Mouse (Mus musculus): ENCODE measurements at regions not wholly inside any gene's neighbourhood (a gene's known extent, or its start where the extent isn't known, plus 50 kb on each side); places are given as distances from the start of the nearest gene placed in this dataset.

- Histone ChIP-seq H3K27ac (replicated peaks in 1 of 2; ENCODE audit: control insufficient read depth in 1 of 2, insufficient read depth in 1 of 2, low read depth in 2 of 2, low read length in 2 of 2) (no peak overlapping the region), H3K4me3 (ENCODE audit: control insufficient read depth in 1 of 2, insufficient read depth in 1 of 2, low read depth in 1 of 2, low read length in 2 of 2) (no peak overlapping the region), H3K4me2 (ENCODE audit: low read length) (no peak overlapping the region), H3K27me3 (ENCODE audit: control insufficient read depth, insufficient read depth, low read length) (no peaks in the 10 kb centered on the region), H3K4me1 (ENCODE audit: control insufficient read depth in 2 of 2, insufficient read depth in 2 of 2, low read length in 2 of 2) (no peaks in the 10 kb centered on the region), H3K9me3 (ENCODE audit: control insufficient read depth, low read length) (no peaks in the 10 kb centered on the region), H3K9ac (ENCODE audit: low read length) (no peak overlapping the region), H3K36me3 (ENCODE audit: control insufficient read depth, insufficient read depth, low read length) (no peaks in the 10 kb centered on the region)
- 87% methylated on average over 2 of the region's 2 CpGs for WGBS
- ATAC-seq (ENCODE audit: insufficient number of reproducible peaks, insufficient read depth, low FRiP score, low read depth): no peak
Measured at GRCm38 (mm10) chr2:74463407-74463806, 115.8 kb downstream of the Lnpk start.

DNA sequence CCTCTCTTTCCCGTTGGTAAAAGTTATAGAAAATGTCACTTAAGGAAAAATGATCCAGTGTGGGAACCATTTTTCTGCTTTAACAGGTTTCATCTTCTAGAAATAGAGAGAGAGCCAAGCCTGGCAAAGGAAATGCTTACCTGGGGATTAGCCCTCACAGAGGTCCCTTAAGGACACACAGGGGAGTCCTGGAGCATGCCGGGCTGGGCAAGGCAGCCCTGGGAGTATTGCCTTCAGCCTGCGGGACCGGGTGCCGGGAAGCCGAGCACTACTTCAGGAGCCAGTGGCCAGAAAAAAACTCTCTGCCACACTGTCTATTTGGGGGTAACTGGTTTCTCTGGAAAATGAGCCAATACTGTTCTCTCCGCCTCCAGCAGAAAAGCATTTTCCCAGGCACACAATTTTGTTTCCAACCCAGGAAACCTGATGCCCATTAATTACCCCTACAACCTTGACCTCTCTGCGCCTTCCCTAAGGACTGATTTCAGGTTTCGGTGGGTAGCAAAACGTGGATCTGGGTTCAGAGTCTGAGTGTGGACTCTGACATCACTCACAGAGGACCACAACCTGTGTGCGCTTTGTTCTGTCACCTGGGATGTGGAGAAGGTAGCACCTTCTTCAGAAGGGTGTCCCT lies 117.9 kb downstream of the Lnpk start:
- no peak for ATAC-seq (ENCODE audit: insufficient number of reproducible peaks, insufficient read depth, low FRiP score, low read depth)
- no peaks in the 10 kb centered on the region for H3K27me3 ChIP-seq (ENCODE audit: control insufficient read depth, insufficient read depth, low read length)
- H3K9ac ChIP-seq (ENCODE audit: low read length): no peak overlapping the region
- no peak overlapping the region for H3K4me2 ChIP-seq (ENCODE audit: low read length)
- H3K4me3 ChIP-seq (ENCODE audit: control insufficient read depth in 1 of 2, insufficient read depth in 1 of 2, low read depth in 1 of 2, low read length in 2 of 2): no peak overlapping the region
- no peaks in the 10 kb centered on the region for H3K36me3 ChIP-seq (ENCODE audit: control insufficient read depth, insufficient read depth, low read length)
- no peak overlapping the region for H3K27ac ChIP-seq (replicated peaks in 1 of 2; ENCODE audit: control insufficient read depth in 1 of 2, insufficient read depth in 1 of 2, low read depth in 2 of 2, low read length in 2 of 2)
- H3K9me3 ChIP-seq (ENCODE audit: control insufficient read depth, low read length): no peaks in the 10 kb centered on the region
- WGBS: 68% methylated on average over 11 of the region's 11 CpGs
- H3K4me1 ChIP-seq (ENCODE audit: control insufficient read depth in 2 of 2, insufficient read depth in 2 of 2, low read length in 2 of 2): no peaks in the 10 kb centered on the region

GRCm38 (mm10) chr2:74454431-74454830 lies 124.8 kb downstream of the Lnpk start:
- ATAC-seq (ENCODE audit: insufficient number of reproducible peaks, insufficient read depth, low FRiP score, low read depth): no peak
- Histone ChIP-seq H3K9ac (ENCODE audit: low read length) (no peak overlapping the region), H3K4me3 (ENCODE audit: control insufficient read depth in 1 of 2, insufficient read depth in 1 of 2, low read depth in 1 of 2, low read length in 2 of 2) (no peak overlapping the region), H3K27me3 (ENCODE audit: control insufficient read depth, insufficient read depth, low read length) (no peaks in the 10 kb centered on the region), H3K4me1 (ENCODE audit: control insufficient read depth in 2 of 2, insufficient read depth in 2 of 2, low read length in 2 of 2) (no peaks in the 10 kb centered on the region), H3K9me3 (ENCODE audit: control insufficient read depth, low read length) (no peaks in the 10 kb centered on the region), H3K4me2 (ENCODE audit: low read length) (no peak overlapping the region), H3K27ac (replicated peaks in 1 of 2; ENCODE audit: control insufficient read depth in 1 of 2, insufficient read depth in 1 of 2, low read depth in 2 of 2, low read length in 2 of 2) (no peak overlapping the region), H3K36me3 (ENCODE audit: control insufficient read depth, insufficient read depth, low read length) (no peaks in the 10 kb centered on the region)
- 71% methylated on average over 4 of the region's 4 CpGs for WGBS

DNA sequence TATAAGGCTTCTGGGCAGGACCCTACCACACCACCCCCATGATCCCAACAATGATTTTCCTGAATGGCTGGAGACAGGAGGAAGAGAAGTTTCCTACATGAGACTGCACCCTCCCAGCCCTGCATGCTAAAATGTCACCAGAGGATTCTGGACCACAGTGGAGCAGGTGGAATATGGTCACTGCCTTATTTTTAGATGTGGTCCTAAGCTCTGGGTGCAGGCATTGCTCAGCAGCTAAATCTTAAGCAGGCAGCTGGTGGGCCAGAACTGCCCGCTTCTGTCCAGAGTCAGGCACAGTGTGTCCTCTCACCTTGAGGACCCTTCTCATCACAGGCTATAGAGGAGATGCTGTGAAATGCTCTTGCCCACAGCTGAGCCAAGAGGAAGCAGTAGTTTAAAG lies 126.6 kb downstream of the Lnpk start:
- H3K4me1 ChIP-seq (ENCODE audit: control insufficient read depth in 2 of 2, insufficient read depth in 2 of 2, low read length in 2 of 2): no peaks in the 10 kb centered on the region

DNA sequence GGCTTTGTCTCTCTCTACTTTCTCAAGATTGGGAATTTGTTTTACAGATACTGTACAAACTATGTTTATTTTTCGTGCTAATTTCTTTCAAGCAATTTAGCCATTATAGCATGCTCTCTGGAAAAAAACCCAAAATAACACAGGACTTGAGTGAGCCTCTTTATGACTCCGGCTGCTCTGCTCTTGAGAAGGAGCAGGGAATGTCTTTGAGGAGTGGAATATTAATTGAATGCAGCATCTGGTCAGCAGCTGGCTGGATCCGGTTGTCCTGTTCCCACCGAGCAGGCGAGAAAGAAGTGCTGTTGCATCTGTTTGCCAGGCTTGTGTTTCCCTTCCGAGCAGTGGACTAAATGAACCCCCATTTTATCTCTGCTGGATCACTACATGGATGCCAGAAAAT lies 127.7 kb downstream of the Lnpk start:
- Histone ChIP-seq H3K27me3 (ENCODE audit: control insufficient read depth, insufficient read depth, low read length) (no peaks in the 10 kb centered on the region), H3K4me2 (ENCODE audit: low read length) (no peak overlapping the region), H3K27ac (replicated peaks in 1 of 2; ENCODE audit: control insufficient read depth in 1 of 2, insufficient read depth in 1 of 2, low read depth in 2 of 2, low read length in 2 of 2) (no peak overlapping the region), H3K36me3 (ENCODE audit: control insufficient read depth, insufficient read depth, low read length) (no peaks in the 10 kb centered on the region), H3K4me3 (ENCODE audit: control insufficient read depth in 1 of 2, insufficient read depth in 1 of 2, low read depth in 1 of 2, low read length in 2 of 2) (no peak overlapping the region), H3K9me3 (ENCODE audit: control insufficient read depth, low read length) (no peaks in the 10 kb centered on the region), H3K4me1 (ENCODE audit: control insufficient read depth in 2 of 2, insufficient read depth in 2 of 2, low read length in 2 of 2) (no peaks in the 10 kb centered on the region), H3K9ac (ENCODE audit: low read length) (no peak overlapping the region)
- 43% methylated on average over 6 of the region's 6 CpGs for WGBS
- no peak for ATAC-seq (ENCODE audit: insufficient number of reproducible peaks, insufficient read depth, low FRiP score, low read depth)

More for the DNA sequence above, 126.6 kb downstream of the Lnpk start:
- ATAC-seq (ENCODE audit: insufficient number of reproducible peaks, insufficient read depth, low FRiP score, low read depth): no peak
- Histone ChIP-seq H3K27ac (replicated peaks in 1 of 2; ENCODE audit: control insufficient read depth in 1 of 2, insufficient read depth in 1 of 2, low read depth in 2 of 2, low read length in 2 of 2) (no peak overlapping the region), H3K36me3 (ENCODE audit: control insufficient read depth, insufficient read depth, low read length) (no peaks in the 10 kb centered on the region), H3K9me3 (ENCODE audit: control insufficient read depth, low read length) (no peaks in the 10 kb centered on the region), H3K4me2 (ENCODE audit: low read length) (no peak overlapping the region), H3K4me3 (ENCODE audit: control insufficient read depth in 1 of 2, insufficient read depth in 1 of 2, low read depth in 1 of 2, low read length in 2 of 2) (no peak overlapping the region), H3K9ac (ENCODE audit: low read length) (no peak overlapping the region), H3K27me3 (ENCODE audit: control insufficient read depth, insufficient read depth, low read length) (no peaks in the 10 kb centered on the region)
- 88% methylated on average over 1 of the region's 1 CpGs for WGBS

- H3K9me3 ChIP-seq (ENCODE audit: control insufficient read depth, low read length): no peaks in the 10 kb centered on the region
- 81% methylated on average over 4 of the region's 4 CpGs for WGBS
- H3K4me2 ChIP-seq (ENCODE audit: low read length): no peak overlapping the region
- no peak for ATAC-seq (ENCODE audit: insufficient number of reproducible peaks, insufficient read depth, low FRiP score, low read depth)
- H3K36me3 ChIP-seq (ENCODE audit: control insufficient read depth, insufficient read depth, low read length): no peaks in the 10 kb centered on the region
- H3K4me1 ChIP-seq (ENCODE audit: control insufficient read depth in 2 of 2, insufficient read depth in 2 of 2, low read length in 2 of 2): no peaks in the 10 kb centered on the region
- no peak overlapping the region for H3K27ac ChIP-seq (replicated peaks in 1 of 2; ENCODE audit: control insufficient read depth in 1 of 2, insufficient read depth in 1 of 2, low read depth in 2 of 2, low read length in 2 of 2)
- no peak overlapping the region for H3K9ac ChIP-seq (ENCODE audit: low read length)
- H3K4me3 ChIP-seq (ENCODE audit: control insufficient read depth in 1 of 2, insufficient read depth in 1 of 2, low read depth in 1 of 2, low read length in 2 of 2): no peak overlapping the region
- no peaks in the 10 kb centered on the region for H3K27me3 ChIP-seq (ENCODE audit: control insufficient read depth, insufficient read depth, low read length)
Measured at GRCm38 (mm10) chr2:74451038-74451437, 128.2 kb downstream of the Lnpk start.

GRCm38 (mm10) chr2:74450064-74450765 lies 129.0 kb downstream of the Lnpk start:
- H3K4me3 ChIP-seq (ENCODE audit: control insufficient read depth in 1 of 2, insufficient read depth in 1 of 2, low read depth in 1 of 2, low read length in 2 of 2): no peak overlapping the region

More at GRCm38 (mm10) chr2:74450064-74450765, 129.0 kb downstream of the Lnpk start:
- H3K4me2 ChIP-seq (ENCODE audit: low read length): no peak overlapping the region
- no peaks in the 10 kb centered on the region for H3K4me1 ChIP-seq (ENCODE audit: control insufficient read depth in 2 of 2, insufficient read depth in 2 of 2, low read length in 2 of 2)
- ATAC-seq (ENCODE audit: insufficient number of reproducible peaks, insufficient read depth, low FRiP score, low read depth): no peak
- no peak overlapping the region for H3K9ac ChIP-seq (ENCODE audit: low read length)
- WGBS: 80% methylated on average over 11 of the region's 11 CpGs
- no peaks in the 10 kb centered on the region for H3K9me3 ChIP-seq (ENCODE audit: control insufficient read depth, low read length)
- no peaks in the 10 kb centered on the region for H3K27me3 ChIP-seq (ENCODE audit: control insufficient read depth, insufficient read depth, low read length)
- no peak overlapping the region for H3K27ac ChIP-seq (replicated peaks in 1 of 2; ENCODE audit: control insufficient read depth in 1 of 2, insufficient read depth in 1 of 2, low read depth in 2 of 2, low read length in 2 of 2)
- no peaks in the 10 kb centered on the region for H3K36me3 ChIP-seq (ENCODE audit: control insufficient read depth, insufficient read depth, low read length)

Measured in heart, embryonic 14.5 days (tissue).